Mouse (Mus musculus): ENCODE results near the gene Pkp4.

GRCm38 (mm10) chr2:59346443-59346842 lies 185.8 kb downstream of the Pkp4 start:
- TF ChIP-seq CTCF (IDR thresholded peaks at IDR 0.05; ENCODE audit: borderline replicate concordance, insufficient read depth, low read length) (no peak), POLR2A (IDR thresholded peaks at IDR 0.05; ENCODE audit: low read depth, low read length) (no peak)

All from embryonic fibroblast, embryonic 13.5 days (primary cell).